Mouse (Mus musculus): ENCODE measurements around the gene Adam19. TPM values are rescaled to one million over a fixed set of nuclear protein-coding genes. Genes with fewer than 3 reads are reported as not detected.
A peak's percentile ranks its signal among the peaks of the same experiment; 100 is the strongest.

Gene Adam19
- polyA plus RNA-seq, 1 experiment from 2014 or later = 8.8 TPM

DNA sequence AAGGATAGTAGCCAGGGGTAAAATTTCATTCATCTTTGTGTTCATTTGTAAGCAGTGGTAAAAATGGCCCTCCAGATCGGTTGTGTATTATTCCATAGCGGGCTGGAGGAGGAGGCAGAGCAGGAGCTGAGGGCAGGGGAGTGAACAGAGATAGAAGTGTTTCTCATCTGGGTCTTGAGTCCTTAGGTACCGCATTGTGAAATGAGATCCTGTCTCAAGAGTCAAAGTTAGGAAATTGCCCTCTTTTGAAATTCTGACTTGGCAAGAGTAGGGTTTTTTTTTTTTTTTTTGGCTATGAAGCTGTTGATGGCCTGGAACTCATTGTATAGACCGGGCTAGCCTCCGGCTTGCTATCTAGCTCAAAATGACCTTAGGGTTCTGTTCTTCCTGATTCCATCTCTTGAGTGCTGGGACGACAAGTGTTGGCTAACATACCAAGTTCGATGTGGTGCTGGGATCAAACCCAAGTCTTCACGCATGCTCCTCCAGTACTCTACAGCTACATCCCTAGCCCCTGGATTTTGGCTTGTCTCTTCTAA is 67.6 kb downstream of the Adam19 start:
- Histone ChIP-seq H3K9ac (ENCODE audit: low read depth, low read length) (no peak overlapping the region), H3K36me3 (ENCODE audit: control insufficient read depth, insufficient read depth, low read length) (no peaks in the 10 kb centered on the region), H3K4me2 (no peak overlapping the region), H3K4me3 (ENCODE audit: low read depth, low read length) (no peak overlapping the region), H3K27ac (ENCODE audit: low read depth, low read length) (no peak overlapping the region), H3K9me3 (ENCODE audit: control insufficient read depth, low read length) (no peaks in the 10 kb centered on the region), H3K27me3 (replicated peaks; ENCODE audit: control insufficient read depth, insufficient read depth, low read length) (no peaks in the 10 kb centered on the region), H3K4me1 (replicated peaks; ENCODE audit: control insufficient read depth, insufficient read depth, low read length) (no peaks in the 10 kb centered on the region)
- 89% methylated on average over 8 of the region's 8 CpGs for WGBS
- no peak for DNase-seq (ENCODE audit: low spot score)
- no peak for ATAC-seq (replicated peaks; ENCODE audit: low FRiP score)

DNA sequence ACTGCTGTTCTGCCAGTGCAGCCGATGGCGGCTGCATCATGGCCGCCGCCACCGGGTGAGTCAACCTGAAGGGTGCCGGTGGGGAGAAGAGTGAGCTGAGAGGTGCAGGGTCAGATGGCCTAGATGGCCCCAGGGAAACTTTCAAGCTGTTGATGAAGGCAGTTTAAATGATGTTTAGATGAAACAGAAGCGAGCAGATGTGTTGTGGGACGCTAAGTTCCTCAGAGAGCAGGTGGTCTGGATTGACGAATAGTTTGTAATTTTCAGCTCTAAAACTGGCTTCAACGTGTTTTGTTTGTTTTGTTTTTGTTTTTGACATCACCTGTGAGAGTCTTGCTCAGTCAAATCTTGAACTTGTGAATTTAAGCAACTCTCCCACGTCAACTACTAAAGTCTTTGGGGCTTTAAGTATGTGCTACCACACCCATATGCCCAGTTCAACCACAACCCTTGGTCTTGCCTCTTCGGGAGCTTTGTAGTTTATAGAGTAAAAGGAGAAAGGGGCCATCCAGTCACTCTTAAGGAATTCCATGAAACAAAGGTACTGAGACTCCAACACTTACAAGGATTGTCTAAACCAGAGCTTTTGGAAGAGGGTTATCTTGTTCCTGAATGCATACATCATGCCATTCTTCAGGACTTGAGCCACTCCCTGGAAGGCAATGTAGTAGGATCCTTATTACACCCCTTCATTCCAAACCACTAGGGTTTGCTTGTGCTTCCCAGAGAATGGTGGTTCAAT is 69.5 kb downstream of the Adam19 start:
- H3K27ac ChIP-seq (ENCODE audit: low read depth, low read length) = no peak overlapping the region
- no peak overlapping the region for H3K9ac ChIP-seq (ENCODE audit: low read depth, low read length)
- peaks cover 2% of the 10 kb centered on the region; the same call in 1 of the 2 replicates for H3K36me3 ChIP-seq (ENCODE audit: control insufficient read depth, insufficient read depth, low read length)
- no peak overlapping the region for H3K4me3 ChIP-seq (ENCODE audit: low read depth, low read length)
- ATAC-seq (replicated peaks; ENCODE audit: low FRiP score) = no peak
- no peaks in the 10 kb centered on the region for H3K9me3 ChIP-seq (ENCODE audit: control insufficient read depth, low read length)
- H3K4me2 ChIP-seq = no peak overlapping the region
- H3K4me1 ChIP-seq (replicated peaks; ENCODE audit: control insufficient read depth, insufficient read depth, low read length) = no peaks in the 10 kb centered on the region
- WGBS = 92% methylated on average over 12 of the region's 12 CpGs
- H3K27me3 ChIP-seq (replicated peaks; ENCODE audit: control insufficient read depth, insufficient read depth, low read length) = no peaks in the 10 kb centered on the region
- no peak for DNase-seq (ENCODE audit: low spot score)

DNA sequence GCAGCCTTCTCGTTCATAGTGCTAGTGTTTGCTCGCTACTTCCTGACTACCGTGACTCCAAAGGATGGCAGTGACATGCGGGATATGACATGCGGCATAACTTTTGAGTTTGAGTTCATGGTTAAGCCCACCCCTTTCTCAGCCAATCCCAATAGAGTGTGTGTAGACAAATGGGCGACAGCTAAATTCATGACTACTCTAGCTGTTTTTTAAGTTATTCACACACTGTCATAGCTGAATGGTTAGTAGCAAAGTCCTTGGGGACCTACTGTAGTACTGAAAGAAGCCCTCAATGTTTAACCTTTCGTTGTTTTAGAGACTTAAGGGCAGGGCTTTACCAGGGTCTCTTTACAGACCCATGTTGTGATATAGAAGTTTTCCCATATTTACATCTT is 70.0 kb downstream of the Adam19 start:
- no peaks in the 10 kb centered on the region for H3K27me3 ChIP-seq (replicated peaks; ENCODE audit: control insufficient read depth, insufficient read depth, low read length)
- no peak overlapping the region for H3K4me2 ChIP-seq
- 0 out of 2 replicates have a peak, but pooled peaks cover 5% of the 10 kb centered on the region for H3K4me1 ChIP-seq (replicated peaks; ENCODE audit: control insufficient read depth, insufficient read depth, low read length)
- no peak overlapping the region for H3K9ac ChIP-seq (ENCODE audit: low read depth, low read length)
- H3K27ac ChIP-seq (ENCODE audit: low read depth, low read length) = no peak overlapping the region
- WGBS = 89% methylated on average over 7 of the region's 7 CpGs
- peaks cover 2% of the 10 kb centered on the region; the same call in 1 of the 2 replicates for H3K36me3 ChIP-seq (ENCODE audit: control insufficient read depth, insufficient read depth, low read length)
- H3K9me3 ChIP-seq (ENCODE audit: control insufficient read depth, low read length) = no peaks in the 10 kb centered on the region
- ATAC-seq (replicated peaks; ENCODE audit: low FRiP score) = no peak
- no peak overlapping the region for H3K4me3 ChIP-seq (ENCODE audit: low read depth, low read length)
- no peak for DNase-seq (ENCODE audit: low spot score)

DNA sequence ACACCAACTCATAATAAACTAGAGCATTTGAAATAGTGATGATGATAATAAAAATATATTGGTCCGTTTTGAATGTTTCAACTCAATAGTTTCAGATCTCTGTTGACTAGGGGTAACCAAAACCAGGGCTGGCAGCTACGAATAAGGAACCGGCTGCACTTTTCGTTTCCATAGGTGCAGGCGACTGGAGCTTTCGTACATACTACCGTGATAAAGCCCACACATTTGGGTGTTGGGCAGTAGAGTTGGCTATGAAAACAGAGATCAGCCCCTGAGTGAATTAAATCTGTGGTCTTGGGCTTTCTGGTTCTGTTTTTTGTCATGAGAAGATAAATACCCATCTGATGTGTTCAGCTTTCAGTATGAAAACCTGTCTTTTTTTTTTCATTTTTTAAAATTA is 70.5 kb downstream of the Adam19 start:
- WGBS = 84% methylated on average over 7 of the region's 7 CpGs
- H3K36me3 ChIP-seq (ENCODE audit: control insufficient read depth, insufficient read depth, low read length) = peaks cover 2% of the 10 kb centered on the region; the same call in 1 of the 2 replicates
- H3K4me3 ChIP-seq (ENCODE audit: low read depth, low read length) = no peak overlapping the region
- ATAC-seq (replicated peaks; ENCODE audit: low FRiP score) (no peak), DNase-seq (ENCODE audit: low spot score) (no peak)
- no peak overlapping the region for H3K4me2 ChIP-seq
- H3K9ac ChIP-seq (ENCODE audit: low read depth, low read length) = no peak overlapping the region
- H3K27ac ChIP-seq (ENCODE audit: low read depth, low read length) = no peak overlapping the region
- no peaks in the 10 kb centered on the region for H3K27me3 ChIP-seq (replicated peaks; ENCODE audit: control insufficient read depth, insufficient read depth, low read length)
- H3K9me3 ChIP-seq (ENCODE audit: control insufficient read depth, low read length) = no peaks in the 10 kb centered on the region
- H3K4me1 ChIP-seq (replicated peaks; ENCODE audit: control insufficient read depth, insufficient read depth, low read length) = 0 out of 2 replicates have a peak, but pooled peaks cover 5% of the 10 kb centered on the region

DNA sequence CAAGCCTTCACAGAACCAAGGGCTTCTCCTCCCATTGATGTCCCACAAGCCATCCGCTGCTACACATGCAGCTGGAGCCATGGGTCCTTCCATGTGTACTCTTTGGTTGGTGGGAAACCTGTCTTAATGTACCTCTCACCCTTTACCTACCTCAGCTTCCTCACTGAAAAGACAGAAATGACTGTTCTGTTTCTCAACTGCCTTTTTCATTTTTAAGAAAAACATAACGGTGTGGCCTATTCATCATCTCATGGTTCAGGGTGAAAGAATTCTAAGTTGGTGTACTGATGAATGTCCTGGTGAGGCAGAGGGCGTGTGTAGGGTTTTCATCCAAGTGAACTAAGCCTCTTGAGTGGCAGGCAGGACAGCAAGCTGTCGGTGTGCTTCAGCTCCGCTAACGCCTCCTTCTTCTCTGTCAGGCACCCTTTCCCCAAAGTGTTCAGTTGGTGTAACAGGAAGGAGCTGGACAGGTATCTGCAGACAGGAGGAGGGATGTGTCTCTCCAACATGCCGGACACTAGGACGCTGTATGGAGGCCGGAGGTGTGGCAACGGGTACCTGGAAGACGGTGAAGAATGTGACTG is 71.1 kb downstream of the Adam19 start:
- Histone ChIP-seq H3K9me3 (ENCODE audit: control insufficient read depth, low read length) (no peaks in the 10 kb centered on the region), H3K4me2 (no peak overlapping the region), H3K4me1 (replicated peaks; ENCODE audit: control insufficient read depth, insufficient read depth, low read length) (peaks cover 8% of the 10 kb centered on the region; the same call in 1 of the 2 replicates), H3K27me3 (replicated peaks; ENCODE audit: control insufficient read depth, insufficient read depth, low read length) (no peaks in the 10 kb centered on the region), H3K4me3 (ENCODE audit: low read depth, low read length) (no peak overlapping the region), H3K27ac (ENCODE audit: low read depth, low read length) (no peak overlapping the region), H3K9ac (ENCODE audit: low read depth, low read length) (no peak overlapping the region), H3K36me3 (ENCODE audit: control insufficient read depth, insufficient read depth, low read length) (peaks cover 2% of the 10 kb centered on the region; the same call in 1 of the 2 replicates)
- DNase-seq (ENCODE audit: low spot score) = no peak
- WGBS = 87% methylated on average over 11 of the region's 11 CpGs
- ATAC-seq (replicated peaks; ENCODE audit: low FRiP score) = no peak

DNA sequence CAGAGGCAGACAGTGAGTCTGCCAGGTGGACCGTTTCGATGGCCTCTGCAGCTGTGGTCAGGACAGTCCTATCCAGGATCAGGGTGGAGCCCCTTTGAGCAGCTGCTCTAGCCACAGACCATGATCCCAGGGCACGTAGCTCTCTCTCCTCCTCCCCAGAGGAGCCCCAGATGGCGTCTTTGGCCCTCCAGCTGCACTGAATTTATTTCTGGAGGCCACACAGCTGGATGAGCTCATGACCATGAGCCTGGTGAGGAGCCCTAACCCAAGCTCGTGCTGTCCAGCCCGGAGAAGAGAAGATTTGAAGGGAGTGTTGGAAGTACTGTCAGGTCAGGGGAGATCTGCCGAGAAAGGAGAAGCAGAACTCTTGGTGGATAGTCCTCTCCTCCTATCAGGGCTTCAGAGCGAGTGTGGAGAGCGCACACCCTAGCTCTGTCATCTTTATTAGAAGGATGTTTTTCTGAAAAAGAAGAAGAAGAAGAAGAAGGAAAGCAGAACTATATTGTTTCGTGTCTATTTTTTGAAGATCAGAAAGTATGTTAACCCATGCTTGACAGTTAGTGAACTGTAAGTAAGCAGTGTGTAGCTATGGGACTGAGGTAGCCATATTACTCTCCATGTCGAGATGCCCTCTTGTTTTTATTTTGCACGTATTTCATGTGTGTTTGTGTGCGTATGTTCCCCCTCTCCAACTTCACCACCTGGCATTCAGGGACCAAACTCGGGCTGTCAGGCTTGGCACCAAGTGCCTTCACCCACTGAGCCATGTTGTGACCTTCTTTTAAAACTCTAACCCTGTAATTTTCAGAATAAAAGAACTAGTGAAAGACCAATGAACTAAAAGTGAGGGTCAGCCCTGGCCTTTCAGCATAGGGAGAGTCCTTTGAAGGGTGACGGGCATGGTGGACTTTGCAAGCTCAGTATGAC is 72.1 kb downstream of the Adam19 start:
- no peaks in the 10 kb centered on the region for H3K27me3 ChIP-seq (replicated peaks; ENCODE audit: control insufficient read depth, insufficient read depth, low read length)
- no peak for ATAC-seq (replicated peaks; ENCODE audit: low FRiP score)
- H3K9ac ChIP-seq (ENCODE audit: low read depth, low read length) = no peak overlapping the region
- peaks cover 2% of the 10 kb centered on the region; the same call in 1 of the 2 replicates for H3K36me3 ChIP-seq (ENCODE audit: control insufficient read depth, insufficient read depth, low read length)
- no peaks in the 10 kb centered on the region for H3K9me3 ChIP-seq (ENCODE audit: control insufficient read depth, low read length)
- no peak for DNase-seq (ENCODE audit: low spot score)
- H3K4me3 ChIP-seq (ENCODE audit: low read depth, low read length) = no peak overlapping the region
- H3K4me1 ChIP-seq (replicated peaks; ENCODE audit: control insufficient read depth, insufficient read depth, low read length) = peaks cover 8% of the 10 kb centered on the region; the same call in 1 of the 2 replicates
- H3K4me2 ChIP-seq = no peak overlapping the region
- 68% methylated on average over 15 of the region's 15 CpGs for WGBS
- no peak overlapping the region for H3K27ac ChIP-seq (ENCODE audit: low read depth, low read length)

DNA sequence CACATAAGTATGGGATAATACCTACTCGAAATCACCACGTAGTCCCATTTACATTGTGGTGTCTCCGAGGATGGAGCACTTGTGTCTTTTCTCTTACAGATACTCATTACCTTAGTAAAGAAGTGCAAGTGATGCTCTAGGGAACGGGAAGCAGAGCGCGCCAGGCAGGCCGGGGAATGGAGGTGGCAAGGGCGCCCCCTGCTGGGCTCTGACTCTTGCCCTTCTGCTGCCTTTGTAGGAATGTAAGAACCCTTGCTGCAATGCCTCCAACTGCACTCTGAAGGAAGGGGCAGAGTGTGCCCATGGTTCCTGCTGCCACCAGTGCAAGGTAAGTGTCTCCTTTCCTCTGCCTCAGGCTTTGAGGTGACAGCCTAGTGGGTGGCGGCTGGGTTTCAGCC is 72.8 kb downstream of the Adam19 start:
- peak; percentile 48 for ATAC-seq (replicated peaks; ENCODE audit: low FRiP score)
- H3K4me2 ChIP-seq = no peak overlapping the region
- H3K9me3 ChIP-seq (ENCODE audit: control insufficient read depth, low read length) = no peaks in the 10 kb centered on the region
- no peak overlapping the region for H3K9ac ChIP-seq (ENCODE audit: low read depth, low read length)
- no peak overlapping the region for H3K27ac ChIP-seq (ENCODE audit: low read depth, low read length)
- H3K27me3 ChIP-seq (replicated peaks; ENCODE audit: control insufficient read depth, insufficient read depth, low read length) = no peaks in the 10 kb centered on the region
- no peak overlapping the region for H3K4me3 ChIP-seq (ENCODE audit: low read depth, low read length)
- WGBS = 65% methylated on average over 9 of the region's 9 CpGs
- H3K4me1 ChIP-seq (replicated peaks; ENCODE audit: control insufficient read depth, insufficient read depth, low read length) = peaks cover 8% of the 10 kb centered on the region; the same call in 1 of the 2 replicates
- peak; percentile 58 for DNase-seq (ENCODE audit: low spot score)
- peaks cover 2% of the 10 kb centered on the region; the same call in 1 of the 2 replicates for H3K36me3 ChIP-seq (ENCODE audit: control insufficient read depth, insufficient read depth, low read length)

Measured in liver, embryonic 11.5 days (tissue).